Mouse (Mus musculus) intestine, embryonic 16.5 days (tissue): ENCODE data around the gene Tmem191c. TPM values are rescaled to one million over a fixed set of nuclear protein-coding genes. Genes with fewer than 3 reads are reported as not detected.

Source experiments
- ATAC-seq: fragments of 200-750 bp; cut with Nextera tagmentation; 2 replicates; pipeline ENCODE4 v1.8.0; 2017; ENCODE audit warnings: moderate TSS enrichment, moderate library complexity
- H3K27ac ChIP-seq: fragments of 300-500 bp; sonication (generic); 2 replicates; pipeline ENCODE4 v1.5.1; 2014; ENCODE audit warnings: mild to moderate bottlenecking, low read length
- H3K27me3 ChIP-seq: fragments of 300-500 bp; sonication (generic); replicated peaks from 2 replicates; pipeline ENCODE4 v1.6.1; 2014; ENCODE audit warnings: low read length, control low read depth, mixed read lengths; ENCODE audit not compliant: control insufficient read depth, insufficient read depth
- H3K36me3 ChIP-seq: fragments of 300-500 bp; sonication (generic); 2 replicates; pipeline ENCODE4 v1.6.1; 2014; ENCODE audit warnings: low read length, control low read depth; ENCODE audit not compliant: control insufficient read depth, insufficient read depth
- H3K4me1 ChIP-seq: fragments of 300-500 bp; sonication (generic); 2 replicates; pipeline ENCODE4 v1.6.1; 2014; ENCODE audit warnings: low read length, control low read depth, mixed read lengths; ENCODE audit not compliant: control insufficient read depth, insufficient read depth
- H3K4me2 ChIP-seq: fragments of 300-500 bp; sonication (generic); 2 replicates; pipeline ENCODE4 v1.6.1; 2014; ENCODE audit warnings: low read depth, low read length, control low read depth
- H3K4me3 ChIP-seq: fragments of 300-500 bp; sonication (generic); 2 replicates; pipeline ENCODE4 v1.5.1; 2014; ENCODE audit warnings: mild to moderate bottlenecking, low read length
- H3K9ac ChIP-seq: fragments of 300-500 bp; sonication (generic); 2 replicates; pipeline ENCODE4 v1.6.1; 2014; ENCODE audit warnings: low read depth, low read length
- H3K9me3 ChIP-seq: fragments of 300-500 bp; sonication (generic); 2 replicates; pipeline ENCODE4 v1.6.1; 2016; ENCODE audit warnings: low read length, control low read depth; ENCODE audit not compliant: control insufficient read depth
- WGBS: fragments of 180-500 bp; shearing (Covaris S2); extraction: QIAGEN DNeasy Blood & Tissue Kit; methylation state at CpG from one replicate; pipeline ENCODE4 v1.1.7; 2014; 5-methylcytosine and 5-hydroxymethylcytosine counted together
- polyA plus RNA-seq: library from polyadenylated mRNA; unstranded; fragments of >200 nt; fragmentation: Nextera tagmentation; extraction: Ambion mirVana; gene quantifications from 2 replicates; pipeline ENCODE4 v1.2.1, GENCODE M21; 2015

Gene Tmem191c
- polyA plus RNA-seq, 1 experiment from 2014 or later, result 15.2 TPM

- Histone ChIP-seq H3K9me3 (no peaks in the 10 kb centered on the region), H3K27ac (peak overlapping the region; percentile 65), H3K4me1 (peaks cover 17% of the 10 kb centered on the region), H3K4me3 (peak overlapping the region; percentile 70), H3K4me2 (peak overlapping the region; percentile 96), H3K36me3 (0 out of 2 replicates have a peak, but pooled peaks cover 2% of the 10 kb centered on the region), H3K27me3 (peaks cover 8% of the 10 kb centered on the region; the same call in 1 of the 2 replicates), H3K9ac (peak overlapping the region; percentile 76)
- peak; percentile 90 for ATAC-seq
- WGBS, result 1% methylated on average over 59 of the region's 62 CpGs
Measured at GRCm38 (mm10) chr16:17276164-17277151, 581 bp downstream of the Tmem191c start.

DNA sequence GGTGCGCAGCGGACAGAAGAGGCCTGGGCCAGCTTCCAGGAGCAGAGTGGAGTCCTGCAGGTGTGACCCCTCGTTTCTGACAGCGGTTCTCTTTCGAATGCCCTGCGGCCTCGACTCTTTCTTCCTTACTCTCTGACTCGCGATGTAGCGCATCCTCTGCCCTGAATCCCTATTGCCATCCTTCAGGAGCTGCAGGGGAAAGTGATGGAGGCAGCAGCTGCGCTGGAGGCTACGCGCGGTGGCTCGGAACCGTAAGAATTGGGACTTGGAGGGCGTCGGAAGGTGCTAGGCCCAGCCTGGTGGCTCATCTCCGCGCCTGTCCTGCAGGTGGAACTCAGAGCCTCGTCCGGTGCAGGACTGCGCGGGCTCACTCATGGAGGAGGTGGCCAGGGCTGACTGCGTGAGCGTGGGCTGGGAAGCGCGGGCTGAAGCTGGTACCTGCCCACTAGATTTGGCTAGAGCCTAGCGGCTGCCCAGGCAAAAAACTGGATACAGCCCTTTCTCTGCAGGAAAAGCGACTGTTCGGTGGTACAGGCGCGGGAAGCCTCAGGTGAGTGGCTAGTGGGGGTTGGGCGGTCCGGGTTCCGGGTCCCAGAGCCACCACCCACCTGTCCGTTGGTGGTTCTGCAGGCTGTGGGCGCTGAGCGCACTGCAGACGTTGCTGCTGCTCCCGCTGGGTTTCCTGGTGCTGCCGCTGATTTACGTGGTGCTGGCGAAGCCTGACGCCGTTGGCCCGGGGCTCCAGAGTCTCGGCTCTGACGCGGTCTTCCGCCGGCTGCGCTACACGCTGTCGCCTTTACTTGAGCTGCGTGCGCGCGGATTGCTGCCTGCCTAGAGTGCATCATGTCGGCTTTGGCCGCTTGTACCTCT lies 1.7 kb downstream of the Tmem191c start:
- WGBS, result 8% methylated on average over 61 of the region's 61 CpGs
- H3K4me2 ChIP-seq, result peak overlapping the region; percentile 96
- peaks cover 17% of the 10 kb centered on the region for H3K4me1 ChIP-seq
- peaks cover 8% of the 10 kb centered on the region; the same call in 1 of the 2 replicates for H3K27me3 ChIP-seq
- no peak overlapping the region for H3K27ac ChIP-seq
- peak overlapping the region; percentile 70 for H3K4me3 ChIP-seq
- peak overlapping the region; percentile 76 for H3K9ac ChIP-seq
- H3K36me3 ChIP-seq, result peaks cover 6% of the 10 kb centered on the region; the same call in 1 of the 2 replicates
- H3K9me3 ChIP-seq, result no peaks in the 10 kb centered on the region
- peak; percentile 19; the same call in 1 of the 2 replicates for ATAC-seq

DNA sequence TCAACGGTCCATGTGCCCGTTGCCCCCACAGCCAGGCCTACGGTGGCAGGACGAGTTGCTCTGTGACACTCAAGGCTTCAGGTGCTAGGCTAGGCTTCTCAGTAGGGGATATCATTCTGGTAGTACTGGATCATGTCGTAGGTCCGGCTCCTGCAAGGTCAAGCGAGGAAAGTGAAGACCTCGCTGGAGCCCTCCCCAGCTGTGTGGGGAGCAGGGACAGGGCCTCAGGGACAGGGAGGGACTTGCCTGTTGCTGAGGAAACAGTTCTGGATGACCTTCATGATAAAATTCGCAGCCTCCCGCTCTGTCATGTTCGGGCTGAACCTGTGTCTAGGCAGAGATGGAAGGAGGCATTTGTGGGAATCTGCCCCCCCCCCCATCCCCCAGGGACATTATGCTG lies 4.6 kb downstream of the Tmem191c start:
- H3K36me3 ChIP-seq, result peaks cover 6% of the 10 kb centered on the region; the same call in 1 of the 2 replicates
- peaks cover 17% of the 10 kb centered on the region for H3K4me1 ChIP-seq
- H3K27me3 ChIP-seq, result peaks cover 8% of the 10 kb centered on the region; the same call in 1 of the 2 replicates
- no peak overlapping the region for H3K4me2 ChIP-seq
- no peak overlapping the region for H3K9ac ChIP-seq
- WGBS, result 91% methylated on average over 11 of the region's 11 CpGs
- no peak overlapping the region for H3K4me3 ChIP-seq
- no peak for ATAC-seq
- H3K27ac ChIP-seq, result no peak overlapping the region
- H3K9me3 ChIP-seq, result no peaks in the 10 kb centered on the region

DNA sequence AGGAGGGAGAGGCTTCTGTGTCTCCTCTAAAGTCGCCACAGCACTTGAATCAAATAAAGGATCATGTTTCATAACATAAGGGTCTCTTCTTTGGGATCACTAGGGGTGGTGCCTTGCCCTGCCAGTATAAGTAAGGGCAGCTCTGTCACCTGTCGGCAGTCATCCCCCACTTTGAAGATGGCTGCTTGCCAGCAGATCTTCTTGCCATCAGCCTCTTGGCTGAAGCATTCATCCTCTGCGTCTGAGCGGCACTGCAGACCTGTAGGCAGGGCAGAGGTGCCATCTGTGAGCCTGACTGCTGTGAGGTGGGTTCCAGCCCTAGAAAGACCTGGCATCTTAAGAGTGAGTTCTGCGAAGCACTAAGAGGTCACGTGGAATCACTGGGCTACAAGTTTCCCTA lies 7.3 kb downstream of the Tmem191c start:
- H3K27me3 ChIP-seq, result no peaks in the 10 kb centered on the region
- WGBS, result 74% methylated on average over 6 of the region's 6 CpGs
- H3K9ac ChIP-seq, result no peak overlapping the region
- ATAC-seq, result no peak
- H3K9me3 ChIP-seq, result no peaks in the 10 kb centered on the region
- H3K4me2 ChIP-seq, result no peak overlapping the region
- H3K4me3 ChIP-seq, result no peak overlapping the region
- peaks cover under 1% of the 10 kb centered on the region; the same call in 1 of the 2 replicates for H3K4me1 ChIP-seq
- H3K27ac ChIP-seq, result no peak overlapping the region
- peaks cover 6% of the 10 kb centered on the region; the same call in 1 of the 2 replicates for H3K36me3 ChIP-seq

- H3K4me2 ChIP-seq, result no peak overlapping the region
- H3K9me3 ChIP-seq, result no peaks in the 10 kb centered on the region
- no peak for ATAC-seq
- no peak overlapping the region for H3K27ac ChIP-seq
- H3K4me3 ChIP-seq, result no peak overlapping the region
- H3K27me3 ChIP-seq, result no peaks in the 10 kb centered on the region
- H3K36me3 ChIP-seq, result peaks cover 3% of the 10 kb centered on the region; the same call in 1 of the 2 replicates
- H3K9ac ChIP-seq, result no peak overlapping the region
- H3K4me1 ChIP-seq, result no peaks in the 10 kb centered on the region
- WGBS, result 74% methylated on average over 2 of the region's 2 CpGs
Measured at GRCm38 (mm10) chr16:17287103-17287502, 11.2 kb downstream of the Tmem191c start.

GRCm38 (mm10) chr16:17291016-17291415 lies 15.1 kb downstream of the Tmem191c start:
- WGBS, result 78% methylated on average over 2 of the region's 2 CpGs
- no peaks in the 10 kb centered on the region for H3K4me1 ChIP-seq
- no peak overlapping the region for H3K4me3 ChIP-seq
- no peaks in the 10 kb centered on the region for H3K9me3 ChIP-seq
- ATAC-seq, result no peak
- H3K27ac ChIP-seq, result no peak overlapping the region
- no peak overlapping the region for H3K4me2 ChIP-seq
- no peaks in the 10 kb centered on the region for H3K27me3 ChIP-seq
- no peak overlapping the region for H3K9ac ChIP-seq
- no peaks in the 10 kb centered on the region for H3K36me3 ChIP-seq

GRCm38 (mm10) chr16:17292751-17293150 lies 16.9 kb downstream of the Tmem191c start:
- no peak overlapping the region for H3K27ac ChIP-seq
- no peaks in the 10 kb centered on the region for H3K9me3 ChIP-seq
- no peaks in the 10 kb centered on the region for H3K27me3 ChIP-seq
- H3K4me2 ChIP-seq, result no peak overlapping the region
- H3K4me1 ChIP-seq, result no peaks in the 10 kb centered on the region
- WGBS, result 1% methylated on average over 2 of the region's 2 CpGs
- H3K9ac ChIP-seq, result no peak overlapping the region
- no peaks in the 10 kb centered on the region for H3K36me3 ChIP-seq
- no peak for ATAC-seq
- H3K4me3 ChIP-seq, result no peak overlapping the region

- Histone ChIP-seq H3K27me3 (no peaks in the 10 kb centered on the region), H3K4me2 (no peak overlapping the region), H3K27ac (no peak overlapping the region), H3K9me3 (no peaks in the 10 kb centered on the region), H3K4me1 (no peaks in the 10 kb centered on the region), H3K36me3 (no peaks in the 10 kb centered on the region), H3K4me3 (no peak overlapping the region), H3K9ac (no peak overlapping the region)
- 94% methylated on average over 3 of the region's 3 CpGs for WGBS
- ATAC-seq, result no peak
Measured at GRCm38 (mm10) chr16:17300818-17301217, 24.9 kb downstream of the Tmem191c start.
